Mouse (Mus musculus): ENCODE measurements around the gene Nos1ap. TPM values are rescaled to one million over a fixed set of nuclear protein-coding genes. Genes with fewer than 3 reads are reported as not detected.

Gene Nos1ap
- polyA plus RNA-seq, 1 experiment from 2014 or later, result 14.8 TPM

DNA sequence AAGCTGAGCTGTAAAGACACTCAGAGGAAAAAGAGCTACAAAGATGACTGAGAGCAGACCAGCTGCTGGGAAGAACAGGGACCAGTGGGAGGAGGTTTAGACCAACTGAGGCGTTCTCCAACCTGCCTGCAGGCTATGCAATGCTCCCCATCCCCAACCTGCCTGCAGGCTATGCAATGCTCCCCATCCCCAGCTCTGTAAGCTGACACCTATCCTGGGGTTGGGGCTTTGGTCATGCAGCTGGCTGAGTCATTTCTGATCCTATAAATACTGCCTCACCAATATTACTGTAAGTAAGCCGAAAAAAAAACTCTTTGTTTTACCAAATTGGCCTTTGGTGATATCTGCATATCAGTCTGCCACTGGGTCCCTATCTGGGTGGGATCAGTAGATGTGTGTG lies 172.7 kb downstream of the Nos1ap start:
- Histone ChIP-seq H3K9ac (ENCODE audit: low read depth, low read length) (no peak overlapping the region), H3K27ac (ENCODE audit: low read depth, low read length) (no peak overlapping the region), H3K27me3 (replicated peaks; ENCODE audit: control insufficient read depth, insufficient read depth, low read length) (no peaks in the 10 kb centered on the region), H3K4me3 (ENCODE audit: low read length) (no peak overlapping the region), H3K36me3 (ENCODE audit: control insufficient read depth, insufficient read depth, low read length) (no peaks in the 10 kb centered on the region), H3K4me2 (ENCODE audit: low read length) (no peak overlapping the region), H3K9me3 (ENCODE audit: control insufficient read depth, low read length) (no peaks in the 10 kb centered on the region), H3K4me1 (ENCODE audit: control insufficient read depth, insufficient read depth, low read depth, low read length) (no peaks in the 10 kb centered on the region)
- WGBS, result 61% methylated on average over 2 of the region's 2 CpGs
- no peak for ATAC-seq

DNA sequence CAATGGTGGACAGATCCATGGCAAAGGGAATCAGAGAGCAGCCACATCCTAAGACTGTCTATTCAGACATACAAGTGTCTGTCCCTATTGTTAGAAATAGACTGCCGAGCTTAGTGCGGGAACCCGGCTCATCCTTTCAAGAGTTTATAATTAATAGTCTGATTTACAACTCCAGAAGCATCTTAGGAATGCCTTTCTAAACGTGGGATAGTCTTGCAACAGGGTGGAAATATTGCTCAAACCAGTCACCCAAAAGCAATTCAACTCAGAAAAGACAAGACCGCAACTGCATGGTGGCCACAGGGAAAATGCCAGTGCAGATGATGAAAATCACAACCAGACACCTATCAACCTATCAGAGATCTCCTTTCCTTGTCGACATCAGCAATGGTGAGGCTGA lies 173.5 kb downstream of the Nos1ap start:
- Histone ChIP-seq H3K9me3 (ENCODE audit: control insufficient read depth, low read length) (no peaks in the 10 kb centered on the region), H3K36me3 (ENCODE audit: control insufficient read depth, insufficient read depth, low read length) (no peaks in the 10 kb centered on the region), H3K27me3 (replicated peaks; ENCODE audit: control insufficient read depth, insufficient read depth, low read length) (no peaks in the 10 kb centered on the region), H3K27ac (ENCODE audit: low read depth, low read length) (no peak overlapping the region), H3K9ac (ENCODE audit: low read depth, low read length) (no peak overlapping the region), H3K4me3 (ENCODE audit: low read length) (no peak overlapping the region), H3K4me1 (ENCODE audit: control insufficient read depth, insufficient read depth, low read depth, low read length) (no peaks in the 10 kb centered on the region), H3K4me2 (ENCODE audit: low read length) (no peak overlapping the region)
- ATAC-seq, result no peak
- 29% methylated on average over 6 of the region's 6 CpGs for WGBS

DNA sequence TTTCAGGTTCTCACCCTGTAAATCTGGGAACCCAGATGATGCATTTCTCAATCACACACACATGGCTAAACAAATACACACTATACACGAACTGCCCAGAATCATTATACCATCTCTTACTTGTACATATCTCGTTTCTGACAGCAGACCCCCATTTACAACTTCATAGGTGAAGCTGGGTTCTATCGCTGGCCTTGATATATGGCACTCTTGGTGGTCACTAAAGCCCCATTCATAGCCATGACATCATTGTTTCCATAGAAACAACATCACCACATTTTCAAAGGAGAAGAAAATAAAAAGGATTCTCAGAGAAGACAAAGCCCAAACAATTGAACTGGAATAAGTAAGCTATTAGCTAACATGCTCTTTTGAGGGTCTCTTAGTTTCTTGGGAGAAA lies 174.3 kb downstream of the Nos1ap start:
- no peaks in the 10 kb centered on the region for H3K4me1 ChIP-seq (ENCODE audit: control insufficient read depth, insufficient read depth, low read depth, low read length)
- H3K36me3 ChIP-seq (ENCODE audit: control insufficient read depth, insufficient read depth, low read length), result no peaks in the 10 kb centered on the region
- H3K27ac ChIP-seq (ENCODE audit: low read depth, low read length), result no peak overlapping the region
- H3K4me2 ChIP-seq (ENCODE audit: low read length), result no peak overlapping the region
- no peak overlapping the region for H3K4me3 ChIP-seq (ENCODE audit: low read length)
- no peaks in the 10 kb centered on the region for H3K9me3 ChIP-seq (ENCODE audit: control insufficient read depth, low read length)
- WGBS, result 18% methylated on average over 3 of the region's 3 CpGs
- H3K9ac ChIP-seq (ENCODE audit: low read depth, low read length), result no peak overlapping the region
- ATAC-seq, result no peak
- H3K27me3 ChIP-seq (replicated peaks; ENCODE audit: control insufficient read depth, insufficient read depth, low read length), result no peaks in the 10 kb centered on the region

DNA sequence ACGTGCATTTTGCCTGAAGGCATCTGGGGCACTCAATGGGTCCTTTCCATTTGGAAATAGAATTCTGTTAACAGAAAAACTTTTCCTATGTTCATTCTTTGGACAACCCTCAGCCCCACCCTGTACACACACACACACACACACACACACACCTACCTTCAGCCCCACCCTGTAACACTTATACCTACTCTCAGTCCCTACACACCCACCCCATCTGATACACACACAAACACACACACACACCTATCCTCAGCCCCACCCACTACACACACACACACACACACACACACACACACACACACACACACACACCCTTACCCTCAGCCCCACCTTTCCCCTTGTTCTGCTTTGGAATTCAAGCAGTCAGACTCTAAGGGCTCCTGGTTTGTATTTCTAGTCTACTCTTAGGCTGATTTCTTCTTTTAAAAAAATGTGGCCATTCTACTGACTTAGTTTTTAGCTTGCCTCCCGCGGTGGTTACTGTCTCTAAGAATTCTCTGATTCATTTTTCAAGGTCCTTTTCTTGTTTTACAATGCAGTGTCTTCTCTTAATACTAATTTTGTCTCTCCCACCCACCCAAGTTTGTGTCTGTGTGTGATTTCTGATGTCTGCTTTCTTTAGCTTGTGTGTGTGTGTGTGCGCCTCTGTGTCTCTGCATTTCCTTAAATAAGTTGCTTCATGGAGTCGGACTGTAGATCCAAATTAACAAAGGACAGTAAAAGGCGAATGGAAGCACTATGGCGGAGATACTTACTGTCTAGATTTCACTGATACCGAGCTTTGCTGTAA lies 179.1 kb downstream of the Nos1ap start:
- H3K4me2 ChIP-seq (ENCODE audit: low read length), result no peak overlapping the region
- no peaks in the 10 kb centered on the region for H3K9me3 ChIP-seq (ENCODE audit: control insufficient read depth, low read length)
- no peak overlapping the region for H3K4me3 ChIP-seq (ENCODE audit: low read length)
- H3K9ac ChIP-seq (ENCODE audit: low read depth, low read length), result no peak overlapping the region
- no peaks in the 10 kb centered on the region for H3K36me3 ChIP-seq (ENCODE audit: control insufficient read depth, insufficient read depth, low read length)
- no peak overlapping the region for H3K27ac ChIP-seq (ENCODE audit: low read depth, low read length)
- 87% methylated on average over 8 of the region's 8 CpGs for WGBS
- H3K27me3 ChIP-seq (replicated peaks; ENCODE audit: control insufficient read depth, insufficient read depth, low read length), result no peaks in the 10 kb centered on the region
- ATAC-seq, result no peak
- peaks cover 5% of the 10 kb centered on the region; the same call in 1 of the 2 replicates for H3K4me1 ChIP-seq (ENCODE audit: control insufficient read depth, insufficient read depth, low read depth, low read length)

DNA sequence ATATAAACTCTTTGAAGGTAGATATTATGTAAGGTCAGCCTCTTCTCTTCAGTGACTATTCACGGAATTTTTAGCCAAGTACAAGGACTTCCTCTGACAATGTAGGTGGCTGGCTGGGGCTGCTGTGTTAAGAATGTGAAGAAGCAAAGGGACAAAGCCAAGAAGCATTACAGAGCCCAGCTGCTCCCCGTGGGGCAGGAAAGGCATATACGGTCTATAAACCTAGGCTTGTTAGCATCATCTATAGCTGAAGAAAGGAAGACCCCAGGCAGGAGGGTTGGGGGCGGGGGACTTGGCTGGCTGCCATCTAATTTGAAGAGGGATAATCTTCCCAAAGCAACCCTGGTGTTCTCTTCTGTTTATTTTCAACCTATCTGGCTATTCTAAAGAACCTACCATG lies 180.6 kb downstream of the Nos1ap start:
- H3K36me3 ChIP-seq (ENCODE audit: control insufficient read depth, insufficient read depth, low read length), result no peaks in the 10 kb centered on the region
- 28% methylated on average over 4 of the region's 4 CpGs for WGBS
- no peak overlapping the region for H3K27ac ChIP-seq (ENCODE audit: low read depth, low read length)

DNA sequence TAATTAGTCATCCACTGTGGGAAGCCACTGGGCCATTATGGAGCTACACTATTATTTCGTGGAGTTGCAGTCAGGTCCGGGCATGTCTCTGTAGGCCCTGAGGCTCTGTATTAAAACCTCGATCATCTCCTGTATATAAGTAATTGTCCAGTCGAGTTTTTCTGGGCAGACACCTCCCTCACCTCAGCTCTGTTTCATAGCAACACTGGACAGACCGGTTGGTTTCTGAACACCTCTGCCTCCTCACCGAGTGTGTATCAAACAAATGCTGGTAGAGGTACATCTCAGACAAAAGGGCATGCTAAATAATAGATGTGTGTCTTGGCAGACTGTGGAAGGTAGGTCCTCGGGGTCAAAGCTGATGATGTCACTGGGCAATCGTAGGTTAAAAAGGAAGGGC lies 182.7 kb downstream of the Nos1ap start:
- H3K36me3 ChIP-seq (ENCODE audit: control insufficient read depth, insufficient read depth, low read length), result no peaks in the 10 kb centered on the region
- no peaks in the 10 kb centered on the region for H3K27me3 ChIP-seq (replicated peaks; ENCODE audit: control insufficient read depth, insufficient read depth, low read length)
- H3K9me3 ChIP-seq (ENCODE audit: control insufficient read depth, low read length), result no peaks in the 10 kb centered on the region
- no peak overlapping the region for H3K4me2 ChIP-seq (ENCODE audit: low read length)
- WGBS, result 70% methylated on average over 8 of the region's 8 CpGs
- H3K9ac ChIP-seq (ENCODE audit: low read depth, low read length), result no peak overlapping the region
- H3K4me3 ChIP-seq (ENCODE audit: low read length), result no peak overlapping the region
- peaks cover 8% of the 10 kb centered on the region for H3K4me1 ChIP-seq (ENCODE audit: control insufficient read depth, insufficient read depth, low read depth, low read length)
- H3K27ac ChIP-seq (ENCODE audit: low read depth, low read length), result no peak overlapping the region
- ATAC-seq, result no peak

More for the DNA sequence above, 180.6 kb downstream of the Nos1ap start:
- no peaks in the 10 kb centered on the region for H3K9me3 ChIP-seq (ENCODE audit: control insufficient read depth, low read length)
- no peak overlapping the region for H3K9ac ChIP-seq (ENCODE audit: low read depth, low read length)
- no peak overlapping the region for H3K4me3 ChIP-seq (ENCODE audit: low read length)
- H3K4me1 ChIP-seq (ENCODE audit: control insufficient read depth, insufficient read depth, low read depth, low read length), result peaks cover 5% of the 10 kb centered on the region; the same call in 1 of the 2 replicates
- no peak for ATAC-seq
- H3K4me2 ChIP-seq (ENCODE audit: low read length), result no peak overlapping the region
- no peaks in the 10 kb centered on the region for H3K27me3 ChIP-seq (replicated peaks; ENCODE audit: control insufficient read depth, insufficient read depth, low read length)

DNA sequence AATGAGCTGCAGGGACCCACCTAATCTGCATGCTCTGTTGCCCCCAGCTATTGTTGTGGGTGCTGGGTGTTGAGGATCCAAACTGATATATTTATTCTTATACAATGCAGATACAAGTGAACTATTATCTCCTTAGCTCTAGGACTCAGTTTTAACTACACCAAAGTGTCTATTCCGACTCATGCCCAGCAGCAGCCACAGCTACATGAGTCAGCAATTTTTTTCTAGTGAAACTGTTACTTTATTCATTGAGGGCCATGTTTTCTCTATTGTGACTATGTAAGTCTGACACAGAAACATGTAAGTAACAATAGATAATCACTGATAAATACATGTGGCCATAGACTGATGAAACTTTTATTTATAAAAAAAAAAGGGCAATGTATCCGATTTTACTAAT lies 184.5 kb downstream of the Nos1ap start:
- H3K27me3 ChIP-seq (replicated peaks; ENCODE audit: control insufficient read depth, insufficient read depth, low read length), result no peaks in the 10 kb centered on the region
- H3K4me1 ChIP-seq (ENCODE audit: control insufficient read depth, insufficient read depth, low read depth, low read length), result peaks cover 11% of the 10 kb centered on the region
- H3K36me3 ChIP-seq (ENCODE audit: control insufficient read depth, insufficient read depth, low read length), result no peaks in the 10 kb centered on the region
- H3K4me3 ChIP-seq (ENCODE audit: low read length), result no peak overlapping the region
- H3K4me2 ChIP-seq (ENCODE audit: low read length), result no peak overlapping the region
- no peaks in the 10 kb centered on the region for H3K9me3 ChIP-seq (ENCODE audit: control insufficient read depth, low read length)
- no peak for ATAC-seq
- no peak overlapping the region for H3K9ac ChIP-seq (ENCODE audit: low read depth, low read length)
- no peak overlapping the region for H3K27ac ChIP-seq (ENCODE audit: low read depth, low read length)
- WGBS, result 93% methylated on average over 2 of the region's 2 CpGs

DNA sequence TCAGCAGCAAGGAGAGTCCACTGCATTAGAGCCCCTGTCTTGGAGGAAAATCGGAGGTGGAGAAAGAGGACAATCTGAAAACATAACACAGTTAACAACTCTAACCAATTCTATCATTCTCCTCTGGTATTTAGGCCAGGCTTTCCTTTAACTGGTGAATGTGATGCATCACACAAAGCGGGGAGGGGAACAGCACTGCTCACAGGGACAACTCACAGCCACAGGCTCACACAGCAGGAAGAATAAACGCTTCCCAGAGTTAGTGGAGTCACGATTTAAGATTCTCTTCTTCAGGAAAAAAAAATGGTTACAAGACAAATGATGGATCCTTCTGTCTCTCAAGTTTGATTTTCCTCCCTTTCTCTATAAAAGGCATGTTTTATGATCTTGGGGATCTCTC lies 187.0 kb downstream of the Nos1ap start:
- ATAC-seq, result no peak
- Histone ChIP-seq H3K9ac (ENCODE audit: low read depth, low read length) (no peak overlapping the region), H3K27me3 (replicated peaks; ENCODE audit: control insufficient read depth, insufficient read depth, low read length) (no peaks in the 10 kb centered on the region), H3K4me1 (ENCODE audit: control insufficient read depth, insufficient read depth, low read depth, low read length) (peaks cover 6% of the 10 kb centered on the region; the same call in 1 of the 2 replicates), H3K36me3 (ENCODE audit: control insufficient read depth, insufficient read depth, low read length) (no peaks in the 10 kb centered on the region), H3K27ac (ENCODE audit: low read depth, low read length) (no peak overlapping the region), H3K4me2 (ENCODE audit: low read length) (no peak overlapping the region), H3K4me3 (ENCODE audit: low read length) (no peak overlapping the region), H3K9me3 (ENCODE audit: control insufficient read depth, low read length) (0 out of 2 replicates have a peak, but pooled peaks cover 2% of the 10 kb centered on the region)
- 66% methylated on average over 4 of the region's 4 CpGs for WGBS

DNA sequence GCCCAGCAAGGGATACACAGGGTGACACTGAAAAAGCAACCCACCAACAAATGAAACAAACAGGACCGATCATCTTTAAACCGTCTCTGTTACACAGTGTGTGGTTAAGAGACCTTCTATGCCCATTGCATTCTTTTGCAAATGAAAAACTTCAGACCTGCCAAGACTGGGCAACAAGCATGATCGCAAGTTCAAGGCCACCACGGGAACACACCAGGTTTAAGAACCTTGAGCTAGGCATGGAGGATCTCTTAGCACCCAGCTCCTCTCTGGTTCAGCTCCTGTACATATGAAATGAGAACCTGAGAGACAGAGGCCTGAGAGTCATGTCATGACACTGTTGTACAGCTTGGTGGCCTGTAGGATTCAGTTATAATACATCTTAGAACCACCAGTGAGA lies 190.8 kb downstream of the Nos1ap start:
- no peak overlapping the region for H3K4me2 ChIP-seq (ENCODE audit: low read length)
- no peak overlapping the region for H3K4me3 ChIP-seq (ENCODE audit: low read length)

More for the DNA sequence above, 190.8 kb downstream of the Nos1ap start:
- H3K4me1 ChIP-seq (ENCODE audit: control insufficient read depth, insufficient read depth, low read depth, low read length), result peaks cover 6% of the 10 kb centered on the region; the same call in 1 of the 2 replicates
- no peaks in the 10 kb centered on the region for H3K36me3 ChIP-seq (ENCODE audit: control insufficient read depth, insufficient read depth, low read length)
- 97% methylated on average over 4 of the region's 4 CpGs for WGBS
- no peak overlapping the region for H3K27ac ChIP-seq (ENCODE audit: low read depth, low read length)
- no peak overlapping the region for H3K9ac ChIP-seq (ENCODE audit: low read depth, low read length)
- ATAC-seq, result no peak
- no peaks in the 10 kb centered on the region for H3K27me3 ChIP-seq (replicated peaks; ENCODE audit: control insufficient read depth, insufficient read depth, low read length)
- H3K9me3 ChIP-seq (ENCODE audit: control insufficient read depth, low read length), result 0 out of 2 replicates have a peak, but pooled peaks cover 2% of the 10 kb centered on the region
